Mouse (Mus musculus): ENCODE measurements at regions not wholly inside any gene's neighbourhood (a gene's known extent, or its start where the extent isn't known, plus 50 kb on each side); places are given as distances from the start of the nearest gene placed in this dataset.

DNA sequence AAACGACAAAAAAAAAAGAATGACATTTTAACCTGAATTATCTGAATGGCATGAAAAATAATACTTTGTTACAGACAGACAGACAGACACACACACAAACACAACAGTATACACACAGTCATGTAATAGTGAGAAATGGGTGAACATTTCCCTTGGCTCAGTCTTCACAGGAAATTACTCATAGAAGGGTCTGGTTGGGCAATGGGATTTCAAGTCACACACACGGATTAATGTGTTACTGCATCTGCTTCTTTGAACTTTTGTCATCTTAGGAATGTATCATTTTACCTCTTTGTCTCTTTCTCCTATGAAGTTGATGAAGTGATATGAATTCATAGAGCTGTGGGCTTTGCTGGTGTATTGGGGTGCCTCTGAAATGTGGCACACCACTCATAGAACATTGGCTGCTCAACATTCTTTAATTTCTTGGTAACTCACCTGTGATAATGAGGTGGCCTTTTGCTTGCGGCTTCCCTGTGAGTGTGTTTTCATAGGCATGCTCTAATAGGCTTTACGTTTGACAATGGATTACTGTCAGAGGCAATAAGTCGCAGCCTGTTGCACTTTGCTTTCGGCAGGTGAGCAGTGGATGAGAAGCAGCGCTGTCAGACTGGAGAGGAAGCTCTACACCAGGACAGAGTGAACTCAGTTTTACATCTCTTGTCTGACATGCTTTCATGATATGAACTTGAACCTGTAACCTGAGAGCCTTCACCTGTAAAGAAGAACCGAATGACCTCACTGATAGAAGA, 158.0 kb upstream of the Flrt2 start:
- no peak for DNase-seq (ENCODE audit: low read depth, low spot score)
- Histone ChIP-seq H3K36me3 (ENCODE audit: control insufficient read depth, insufficient read depth, low read length, poor library complexity, severe bottlenecking) (no peaks in the 10 kb centered on the region), H3K4me3 (ENCODE audit: insufficient read depth in 1 of 2, low read depth in 1 of 2, low read length in 2 of 2, poor library complexity in 1 of 2, severe bottlenecking in 1 of 2) (no peak overlapping the region), H3K9ac (ENCODE audit: insufficient read depth, low read depth, low read length, poor library complexity, severe bottlenecking) (no peak overlapping the region), H3K27ac (ENCODE audit: insufficient read depth, low read depth, low read length, poor library complexity, severe bottlenecking) (no peak overlapping the region), H3K9me3 (ENCODE audit: control insufficient read depth, insufficient read depth, low read depth, low read length) (no peaks in the 10 kb centered on the region), H3K4me1 (ENCODE audit: control insufficient read depth in 2 of 2, insufficient read depth in 2 of 2, low read length in 2 of 2, poor library complexity in 1 of 2) (no peaks in the 10 kb centered on the region)
- TF ChIP-seq ZC3H11A (IDR thresholded peaks at IDR 0.05; ENCODE audit: borderline replicate concordance, low read depth, low read length) (no peak), MAFK (IDR thresholded peaks at IDR 0.05; ENCODE audit: insufficient read depth, low read depth, low read length) (no peak), HCFC1 (IDR thresholded peaks at IDR 0.05; ENCODE audit: borderline replicate concordance, insufficient read depth, low read length) (no peak), ZNF384 (IDR thresholded peaks at IDR 0.05; ENCODE audit: low read depth, low read length) (no peak), CHD2 (IDR thresholded peaks at IDR 0.05; ENCODE audit: low read depth, low read length) (no peak)
- in situ Hi-C loops (cut with MboI; ENCODE audit: low sequenced_read_pairs in 2 of 2, unreplicated experiment in 2 of 2) = no loop called here

DNA sequence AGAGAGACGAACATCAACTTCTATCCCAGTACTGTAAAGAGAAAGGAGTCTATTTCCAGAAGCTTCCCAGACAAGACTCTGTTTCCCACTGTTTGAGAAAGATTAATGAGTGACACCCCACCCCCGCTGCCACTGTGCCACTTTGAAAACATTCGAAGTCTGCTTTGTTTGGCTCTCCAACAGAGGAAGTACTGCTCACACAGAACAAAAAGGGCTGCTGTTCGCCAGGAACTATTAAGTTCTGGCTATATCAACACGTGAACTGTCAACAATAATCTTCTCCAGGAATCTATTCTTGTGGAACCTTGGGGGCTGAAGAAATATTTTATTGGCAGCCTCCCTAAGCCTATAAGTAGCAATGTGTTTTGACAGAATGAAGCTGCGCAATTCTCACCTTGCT, 144.7 kb upstream of the Flrt2 start:
- Histone ChIP-seq H3K4me1 (ENCODE audit: control insufficient read depth in 2 of 2, insufficient read depth in 2 of 2, low read length in 2 of 2, poor library complexity in 1 of 2) (no peaks in the 10 kb centered on the region; a peak in 1 of 4 replicates), H3K27ac (ENCODE audit: insufficient read depth, low read depth, low read length, poor library complexity, severe bottlenecking) (no peak overlapping the region), H3K36me3 (ENCODE audit: control insufficient read depth, insufficient read depth, low read length, poor library complexity, severe bottlenecking) (no peaks in the 10 kb centered on the region), H3K4me3 (ENCODE audit: insufficient read depth in 1 of 2, low read depth in 1 of 2, low read length in 2 of 2, poor library complexity in 1 of 2, severe bottlenecking in 1 of 2) (no peak overlapping the region), H3K9ac (ENCODE audit: insufficient read depth, low read depth, low read length, poor library complexity, severe bottlenecking) (no peak overlapping the region), H3K9me3 (ENCODE audit: control insufficient read depth, insufficient read depth, low read depth, low read length) (no peaks in the 10 kb centered on the region)
- no peak for DNase-seq (ENCODE audit: low read depth, low spot score)
- TF ChIP-seq CHD2 (IDR thresholded peaks at IDR 0.05; ENCODE audit: low read depth, low read length) = no peak
- TF ChIP-seq ZC3H11A (IDR thresholded peaks at IDR 0.05; ENCODE audit: borderline replicate concordance, low read depth, low read length) = no peak
- no peak for TF ChIP-seq HCFC1 (IDR thresholded peaks at IDR 0.05; ENCODE audit: borderline replicate concordance, insufficient read depth, low read length)
- TF ChIP-seq MAFK (IDR thresholded peaks at IDR 0.05; ENCODE audit: insufficient read depth, low read depth, low read length) = no peak
- no peak for TF ChIP-seq ZNF384 (IDR thresholded peaks at IDR 0.05; ENCODE audit: low read depth, low read length)
- in situ Hi-C loops (cut with MboI; ENCODE audit: low sequenced_read_pairs in 2 of 2, unreplicated experiment in 2 of 2) = no loop called here

DNA sequence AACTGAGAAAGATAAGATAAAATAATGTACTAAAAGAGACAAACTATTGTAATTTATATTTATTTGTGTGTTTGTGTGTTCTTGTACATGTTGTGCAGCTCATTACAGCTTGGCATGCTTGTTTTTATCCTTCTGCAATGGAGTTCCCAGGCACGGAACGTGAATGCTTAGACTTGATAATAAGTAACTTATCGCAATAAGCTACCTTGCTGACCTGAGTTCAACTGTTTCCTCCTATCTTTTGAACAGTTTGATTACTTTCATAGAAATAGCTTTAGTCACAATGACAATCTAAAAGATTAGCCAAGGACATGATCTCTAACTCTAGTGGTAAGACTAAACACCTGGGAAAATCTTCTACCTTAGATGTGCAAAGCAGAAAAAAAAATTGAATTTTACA, 138.9 kb upstream of the Flrt2 start:
- TF ChIP-seq MAFK (IDR thresholded peaks at IDR 0.05; ENCODE audit: insufficient read depth, low read depth, low read length) = no peak
- no peak for TF ChIP-seq ZC3H11A (IDR thresholded peaks at IDR 0.05; ENCODE audit: borderline replicate concordance, low read depth, low read length)
- TF ChIP-seq ZNF384 (IDR thresholded peaks at IDR 0.05; ENCODE audit: low read depth, low read length) = no peak
- no peak for TF ChIP-seq HCFC1 (IDR thresholded peaks at IDR 0.05; ENCODE audit: borderline replicate concordance, insufficient read depth, low read length)
- no peak for TF ChIP-seq CHD2 (IDR thresholded peaks at IDR 0.05; ENCODE audit: low read depth, low read length)
- H3K9me3 ChIP-seq (ENCODE audit: control insufficient read depth, insufficient read depth, low read depth, low read length) = no peaks in the 10 kb centered on the region
- no peaks in the 10 kb centered on the region for H3K36me3 ChIP-seq (ENCODE audit: control insufficient read depth, insufficient read depth, low read length, poor library complexity, severe bottlenecking)
- no peaks in the 10 kb centered on the region for H3K4me1 ChIP-seq (ENCODE audit: control insufficient read depth in 2 of 2, insufficient read depth in 2 of 2, low read length in 2 of 2, poor library complexity in 1 of 2)
- DNase-seq (ENCODE audit: low read depth, low spot score) = no peak
- no peak overlapping the region for H3K4me3 ChIP-seq (ENCODE audit: insufficient read depth in 1 of 2, low read depth in 1 of 2, low read length in 2 of 2, poor library complexity in 1 of 2, severe bottlenecking in 1 of 2)
- in situ Hi-C loops (cut with MboI; ENCODE audit: low sequenced_read_pairs in 2 of 2, unreplicated experiment in 2 of 2) = no loop called here
- H3K27ac ChIP-seq (ENCODE audit: insufficient read depth, low read depth, low read length, poor library complexity, severe bottlenecking) = no peak overlapping the region
- no peak overlapping the region for H3K9ac ChIP-seq (ENCODE audit: insufficient read depth, low read depth, low read length, poor library complexity, severe bottlenecking)

DNA sequence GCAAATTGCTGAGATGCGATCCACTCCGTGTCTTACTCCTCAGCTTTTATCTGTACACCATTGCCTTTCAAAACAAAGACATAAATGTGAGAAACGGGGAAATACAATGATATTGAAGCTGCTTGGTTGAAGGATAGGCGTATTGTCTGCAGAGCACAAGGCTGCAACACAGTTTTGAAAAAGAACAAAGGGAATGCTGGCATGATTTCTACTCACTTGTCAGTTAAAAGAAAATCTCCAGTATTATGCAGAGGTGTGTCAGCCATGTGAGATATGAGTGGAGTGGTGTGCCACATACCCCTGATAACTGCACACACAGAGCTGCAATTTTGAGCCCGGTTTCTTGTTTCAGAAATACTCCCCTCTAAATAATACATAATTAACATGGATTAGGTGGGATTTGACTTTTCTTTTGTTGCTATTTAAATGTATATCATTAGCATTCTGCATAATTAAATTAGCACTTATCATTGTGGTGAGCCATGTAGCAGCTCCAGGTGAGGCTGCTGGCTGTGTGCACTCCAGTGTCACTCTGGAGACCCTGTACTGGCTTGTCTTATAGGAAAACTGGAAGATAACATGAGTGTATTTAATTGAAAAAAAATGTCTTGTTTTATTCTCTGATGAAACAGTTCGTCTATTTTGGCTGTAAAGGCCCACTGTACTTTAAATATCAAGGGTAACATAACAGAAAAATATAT, 133.2 kb upstream of the Flrt2 start:
- H3K36me3 ChIP-seq (ENCODE audit: control insufficient read depth, insufficient read depth, low read length, poor library complexity, severe bottlenecking) = no peaks in the 10 kb centered on the region
- no peaks in the 10 kb centered on the region for H3K9me3 ChIP-seq (ENCODE audit: control insufficient read depth, insufficient read depth, low read depth, low read length)
- no peak for TF ChIP-seq ZNF384 (IDR thresholded peaks at IDR 0.05; ENCODE audit: low read depth, low read length)
- TF ChIP-seq CHD2 (IDR thresholded peaks at IDR 0.05; ENCODE audit: low read depth, low read length) = no peak
- DNase-seq (ENCODE audit: low read depth, low spot score) = no peak
- in situ Hi-C loops (cut with MboI; ENCODE audit: low sequenced_read_pairs in 2 of 2, unreplicated experiment in 2 of 2) = no loop called here
- no peaks in the 10 kb centered on the region for H3K4me1 ChIP-seq (ENCODE audit: control insufficient read depth in 2 of 2, insufficient read depth in 2 of 2, low read length in 2 of 2, poor library complexity in 1 of 2)
- no peak overlapping the region for H3K4me3 ChIP-seq (ENCODE audit: insufficient read depth in 1 of 2, low read depth in 1 of 2, low read length in 2 of 2, poor library complexity in 1 of 2, severe bottlenecking in 1 of 2)
- H3K9ac ChIP-seq (ENCODE audit: insufficient read depth, low read depth, low read length, poor library complexity, severe bottlenecking) = no peak overlapping the region
- no peak overlapping the region for H3K27ac ChIP-seq (ENCODE audit: insufficient read depth, low read depth, low read length, poor library complexity, severe bottlenecking)
